Mouse (Mus musculus): Measurements from ENCODE around the gene Pkp4.

The Pkp4 gene

GRCm38 (mm10) chr2:59184107-59185064 is 23.7 kb downstream of the Pkp4 start:
- no peak for DNase-seq (ENCODE audit: low spot score)

GRCm38 (mm10) chr2:59186122-59186521 is 25.5 kb downstream of the Pkp4 start:
- DNase-seq (ENCODE audit: low spot score): no peak

GRCm38 (mm10) chr2:59186966-59187365 is 26.3 kb downstream of the Pkp4 start:
- no peak for DNase-seq (ENCODE audit: low spot score)

- DNase-seq (ENCODE audit: low spot score): no peak
Observed at GRCm38 (mm10) chr2:59188306-59188705, 27.7 kb downstream of the Pkp4 start.

GRCm38 (mm10) chr2:59189661-59190185 is 29.1 kb downstream of the Pkp4 start:
- DNase-seq (ENCODE audit: low spot score): no peak

- DNase-seq (ENCODE audit: low spot score): no peak
Observed at GRCm38 (mm10) chr2:59190186-59190585, 29.5 kb downstream of the Pkp4 start.

- DNase-seq (ENCODE audit: low spot score): no peak
Observed at GRCm38 (mm10) chr2:59191466-59191865, 30.8 kb downstream of the Pkp4 start.

- DNase-seq (ENCODE audit: low spot score): no peak
Observed at GRCm38 (mm10) chr2:59193117-59193516, 32.5 kb downstream of the Pkp4 start.

- no peak for DNase-seq (ENCODE audit: low spot score)
Observed at GRCm38 (mm10) chr2:59197156-59197555, 36.5 kb downstream of the Pkp4 start.

- no peak for DNase-seq (ENCODE audit: low spot score)
Observed at GRCm38 (mm10) chr2:59199476-59199976, 38.9 kb downstream of the Pkp4 start.

GRCm38 (mm10) chr2:59200511-59200910 is 39.9 kb downstream of the Pkp4 start:
- DNase-seq (ENCODE audit: low spot score): no peak

GRCm38 (mm10) chr2:59202930-59203329 is 42.3 kb downstream of the Pkp4 start:
- no peak for DNase-seq (ENCODE audit: low spot score)

GRCm38 (mm10) chr2:59203627-59204425 is 43.2 kb downstream of the Pkp4 start:
- DNase-seq (ENCODE audit: low spot score): no peak

GRCm38 (mm10) chr2:59205092-59205491 is 44.4 kb downstream of the Pkp4 start:
- DNase-seq (ENCODE audit: low spot score): no peak

- DNase-seq (ENCODE audit: low spot score): no peak
Observed at GRCm38 (mm10) chr2:59206190-59206589, 45.5 kb downstream of the Pkp4 start.

- no peak for DNase-seq (ENCODE audit: low spot score)
Observed at GRCm38 (mm10) chr2:59207240-59207639, 46.6 kb downstream of the Pkp4 start.

GRCm38 (mm10) chr2:59207725-59208124 is 47.1 kb downstream of the Pkp4 start:
- no peak for DNase-seq (ENCODE audit: low spot score)

GRCm38 (mm10) chr2:59208276-59208675 is 47.6 kb downstream of the Pkp4 start:
- no peak for DNase-seq (ENCODE audit: low spot score)

- DNase-seq (ENCODE audit: low spot score): no peak
Observed at GRCm38 (mm10) chr2:59211051-59211450, 50.4 kb downstream of the Pkp4 start.

GRCm38 (mm10) chr2:59212430-59212829 is 51.8 kb downstream of the Pkp4 start:
- no peak for DNase-seq (ENCODE audit: low spot score)

- DNase-seq (ENCODE audit: low spot score): no peak
Observed at GRCm38 (mm10) chr2:59212846-59213245, 52.2 kb downstream of the Pkp4 start.

- DNase-seq (ENCODE audit: low spot score): no peak
Observed at GRCm38 (mm10) chr2:59217931-59218330, 57.3 kb downstream of the Pkp4 start.
